Mouse (Mus musculus) Patski (cell line): ENCODE results near the gene Tead1. TPM values are rescaled to one million over a fixed set of nuclear protein-coding genes. Genes with fewer than 3 reads are reported as not detected.

ENCODE experiments used
- ATAC-seq: fragments of 100-300 bp; one replicate; pipeline ENCODE4 v1.8.0; 2021
- CTCF ChIA-PET: fragments of 350-600 bp; sonication (Branson Sonifier 250); formaldehyde crosslinking; loops from one replicate; lab custom pipeline; 2022; ENCODE audit warnings: inconsistent platforms; lab: Charles Lee
- POLR2A ChIA-PET: fragments of 350-600 bp; sonication (Branson Sonifier 250); formaldehyde crosslinking; loops from one replicate; lab custom pipeline; 2022; ENCODE audit warnings: antibody characterized with exemption, inconsistent platforms; lab: Charles Lee
- DNase-seq: peaks from one replicate; pipeline ENCODE4 v3.0.0-alpha.2; 2011; ENCODE audit warnings: low read depth, low spot score
- H3K27me3 ChIP-seq: fragments of 371-371 bp; one replicate; pipeline ENCODE4 v1.5.1; 2021
- CTCF ChIP-seq: fragments of 100-300 bp; IDR thresholded peaks from one replicate; pipeline ENCODE4 v1.5.1; 2021
- in situ Hi-C: fragments of 300-500 bp; cut with MboI; formaldehyde crosslinking; loops from 3 replicates; pipeline ENCODE4 v1.11.1; 2018; ENCODE audit warnings: low pct_unique_long_range_greater_than_20kb, mixed read lengths
- polyA plus RNA-seq: library from polyadenylated mRNA; unstranded; gene quantifications from one replicate; pipeline ENCODE4 v1.2.3, GENCODE M21; 2021

Gene Tead1
- polyA plus RNA-seq, 1 experiment from 2014 or later, result 56.4 TPM

- POLR2A ChIA-PET, result interaction anchor here (1.0 to 1.6 kb wide), 3 partner anchors 14 to 89 kb away, joined by 3 read pairs; no protein-coding TSS in a partner anchor
- DNase-seq (peak; percentile 78), ATAC-seq (peak; percentile 70)
- CTCF ChIA-PET, result interaction anchor here (0.9 to 2.1 kb wide), 2 partner anchors 16 to 86 kb away, joined by 3 to 9 read pairs; no protein-coding TSS in a partner anchor
- peak; percentile 39 for TF ChIP-seq CTCF
- no peaks in the 10 kb centered on the region for H3K27me3 ChIP-seq
- in situ Hi-C loops, result no loop called here
Measured at GRCm38 (mm10) chr7:112700082-112700481, 21.0 kb downstream of the Tead1 start.

GRCm38 (mm10) chr7:112703341-112703740, 24.2 kb downstream of the Tead1 start:
- CTCF ChIA-PET, result no interaction called here
- POLR2A ChIA-PET, result interaction anchor here (0.6 kb wide), 1 partner anchor 11 kb away, joined by 3 read pairs; no protein-coding TSS in a partner anchor
- no peak for ATAC-seq
- in situ Hi-C loops, result no loop called here
- H3K27me3 ChIP-seq, result no peaks in the 10 kb centered on the region
- DNase-seq, result no peak
- no peak for TF ChIP-seq CTCF

GRCm38 (mm10) chr7:112705870-112706269, 26.8 kb downstream of the Tead1 start:
- in situ Hi-C loops, result no loop called here
- no peak for DNase-seq

GRCm38 (mm10) chr7:112706756-112707155, 27.6 kb downstream of the Tead1 start:
- TF ChIP-seq CTCF, result no peak
- DNase-seq (no peak), ATAC-seq (no peak)
- in situ Hi-C loops, result no loop called here
- CTCF ChIA-PET, result no interaction called here
- H3K27me3 ChIP-seq, result no peaks in the 10 kb centered on the region
- POLR2A ChIA-PET, result no interaction called here

More at GRCm38 (mm10) chr7:112705870-112706269, 26.8 kb downstream of the Tead1 start:
- ChIA-PET CTCF (no interaction called here), POLR2A (interaction anchor here (0.5 kb wide), 1 partner anchor 279 kb away, joined by 4 read pairs; the partner anchor contains the start of gene Parva)
- no peaks in the 10 kb centered on the region for H3K27me3 ChIP-seq
- ATAC-seq, result no peak
- TF ChIP-seq CTCF, result no peak

GRCm38 (mm10) chr7:112710409-112711107, 31.4 kb downstream of the Tead1 start:
- CTCF ChIA-PET, result interaction anchor here (0.9 to 1.9 kb wide), 4 partner anchors 8 to 75 kb away, joined by 3 to 4 read pairs (median 4); no protein-coding TSS in a partner anchor
- no peak for ATAC-seq
- POLR2A ChIA-PET, result interaction anchor here (0.6 kb wide), 2 partner anchors 55 to 198 kb away, joined by 3 read pairs; no protein-coding TSS in a partner anchor
- no peak for TF ChIP-seq CTCF
- in situ Hi-C loops, result no loop called here
- no peak for DNase-seq
- H3K27me3 ChIP-seq, result no peaks in the 10 kb centered on the region

GRCm38 (mm10) chr7:112711977-112712376, 32.9 kb downstream of the Tead1 start:
- CTCF ChIA-PET, result no interaction called here
- in situ Hi-C loops, result no loop called here
- no peak for TF ChIP-seq CTCF
- H3K27me3 ChIP-seq, result no peaks in the 10 kb centered on the region
- DNase-seq, result no peak
- ATAC-seq, result no peak
- POLR2A ChIA-PET, result no interaction called here

- no peak for ATAC-seq
- ChIA-PET CTCF (interaction anchor here (1.0 to 1.5 kb wide), 3 partner anchors 9 to 37 kb away, joined by 3 to 4 read pairs (median 4); no protein-coding TSS in a partner anchor), POLR2A (no interaction called here)
- DNase-seq, result no peak
- in situ Hi-C loops, result no loop called here
- H3K27me3 ChIP-seq, result no peaks in the 10 kb centered on the region
- no peak for TF ChIP-seq CTCF
Measured at GRCm38 (mm10) chr7:112713509-112713908, 34.4 kb downstream of the Tead1 start.

- in situ Hi-C loops, result no loop called here
- ChIA-PET CTCF (interaction anchor here (0.7 to 1.5 kb wide), 3 partner anchors 10 to 117 kb away, joined by 3 to 4 read pairs (median 4); no protein-coding TSS in a partner anchor), POLR2A (interaction anchor here (0.9 to 1.1 kb wide), 2 partner anchors 14 to 70 kb away, joined by 3 read pairs; no protein-coding TSS in a partner anchor)
- no peaks in the 10 kb centered on the region for H3K27me3 ChIP-seq
- ATAC-seq (peak; percentile 35), DNase-seq (no peak)
- no peak for TF ChIP-seq CTCF
Measured at GRCm38 (mm10) chr7:112714783-112715182, 35.7 kb downstream of the Tead1 start.

- DNase-seq (no peak), ATAC-seq (no peak)
- ChIA-PET POLR2A (no interaction called here), CTCF (interaction anchor here (1.1 to 1.3 kb wide), 2 partner anchors 9 to 29 kb away, joined by 3 read pairs; no protein-coding TSS in a partner anchor)
- no peaks in the 10 kb centered on the region for H3K27me3 ChIP-seq
- in situ Hi-C loops, result no loop called here
- no peak for TF ChIP-seq CTCF
Measured at GRCm38 (mm10) chr7:112716701-112717100, 37.6 kb downstream of the Tead1 start.

GRCm38 (mm10) chr7:112717676-112718075, 38.6 kb downstream of the Tead1 start:
- CTCF ChIA-PET, result no interaction called here
- in situ Hi-C loops, result no loop called here
- no peak for DNase-seq
- TF ChIP-seq CTCF, result no peak
- no peaks in the 10 kb centered on the region for H3K27me3 ChIP-seq
- POLR2A ChIA-PET, result interaction anchor here (0.6 kb wide), 1 partner anchor 257 kb away, joined by 3 read pairs; no protein-coding TSS in a partner anchor
- no peak for ATAC-seq
